Mouse (Mus musculus) heart, adult 2 months (tissue): ENCODE data around the gene Tfe3.

Experiments
- CTCF ChIP-seq: fragments of 200-600 bp; IDR thresholded peaks from 2 replicates; pipeline ENCODE4 v1.8.1; 2022; ENCODE audit warnings: antibody characterized with exemption, mild to moderate bottlenecking, moderate library complexity
- EP300 ChIP-seq: fragments of 200-500 bp; IDR thresholded peaks from 2 replicates; pipeline ENCODE4 v1.6.1; 2011; ENCODE audit warnings: low read depth, low read length, control low read depth; ENCODE audit not compliant: insufficient read depth
- POLR2A ChIP-seq: fragments of 200-500 bp; IDR thresholded peaks from 2 replicates; pipeline ENCODE4 v1.6.1; 2011; ENCODE audit warnings: mild to moderate bottlenecking, low read depth, low read length, control low read depth; ENCODE audit not compliant: insufficient read depth

DNA sequence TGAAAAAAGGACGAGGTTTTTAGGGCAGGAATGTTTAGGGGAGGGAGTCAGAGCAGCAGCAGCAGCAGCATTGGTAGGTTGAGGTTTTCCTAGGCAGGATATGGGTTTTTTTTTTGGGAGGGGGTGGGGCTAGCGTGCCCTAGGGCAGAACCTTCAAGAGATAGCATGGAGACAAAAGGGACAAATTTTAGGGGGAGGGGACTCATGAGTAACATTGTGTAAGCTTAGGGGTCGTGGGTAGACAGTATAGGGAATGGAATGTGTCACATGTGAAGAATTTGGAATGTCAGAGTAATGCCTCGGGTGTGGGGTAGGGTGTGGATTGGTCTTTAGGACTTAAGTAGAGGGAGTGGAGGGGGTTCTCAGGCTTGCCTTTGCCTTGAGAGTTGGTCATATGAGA, 39.7 kb upstream of the Tfe3 start:
- no peak for TF ChIP-seq CTCF
- TF ChIP-seq POLR2A: no peak
- no peak for TF ChIP-seq EP300
